ENCODE assay signal across 8 mouse cellular contexts in genomic region chr13:102644344-102644743, GRCm38 (mm10). TPM values are rescaled to one million over a fixed set of nuclear protein-coding genes. Genes with fewer than 3 reads are reported as not detected.
DNase-seq lines count a peak whose midpoint lies in the region; ATAC-seq and TF ChIP-seq lines count a peak whose summit lies in the region.

No protein-coding gene starts in this region.

- H3K9ac ChIP-seq in heart, adult 2 months (ENCODE audit: low read depth, low read length) = no peak overlapping the region
- no peak overlapping the region for H3K9ac ChIP-seq in CH12.LX (ENCODE audit: insufficient read depth, low read depth)
- no peak overlapping the region for H3K9ac ChIP-seq in forebrain, postnatal 0 days
- no peak overlapping the region for H3K9ac ChIP-seq in midbrain, embryonic 13.5 days (replicated peaks)

- H3K4me2 ChIP-seq in CH12.LX (ENCODE audit: insufficient read depth, low read depth, poor library complexity, severe bottlenecking) = peak overlapping the region; percentile 57; the same call in 1 of the 2 replicates
- H3K4me2 ChIP-seq in forebrain, postnatal 0 days (ENCODE audit: low read depth) = peak overlapping the region; percentile 35
- H3K4me2 ChIP-seq in midbrain, embryonic 13.5 days (replicated peaks) = peak overlapping the region; percentile 30; the same call in 1 of the 2 replicates

- no peaks in the 10 kb centered on the region for H3K9me3 ChIP-seq in CH12.LX (replicated peaks; ENCODE audit: low read length)
- no peaks in the 10 kb centered on the region for H3K9me3 ChIP-seq in forebrain, postnatal 0 days (ENCODE audit: low read length)
- no peaks in the 10 kb centered on the region for H3K9me3 ChIP-seq in midbrain, embryonic 13.5 days

- H3K27ac ChIP-seq in heart, adult 2 months = peak overlapping the region; percentile 46
- no peak overlapping the region for H3K27ac ChIP-seq in CH12.LX (ENCODE audit: insufficient read depth, low read depth)
- H3K27ac ChIP-seq in forebrain, postnatal 0 days (ENCODE audit: low read depth, low read length) = 0 out of 2 replicates have a peak overlapping the region, but pooled peaks have one; percentile 3
- no peak overlapping the region for H3K27ac ChIP-seq in midbrain, embryonic 13.5 days

- dilution Hi-C loops in CH12.LX (cut with MboI; ENCODE audit: extremely low pct_ligation_motif_present, extremely low pct_unique_long_range_greater_than_20kb, low sequenced_read_pairs) = no loop called here

- no peaks in the 10 kb centered on the region for H3K36me3 ChIP-seq in heart, adult 2 months (ENCODE audit: control insufficient read depth, insufficient read depth, low read length)
- H3K36me3 ChIP-seq in CH12.LX (replicated peaks in 1 of 2; ENCODE audit: control insufficient read depth in 1 of 2, insufficient read depth in 1 of 2, low read length in 1 of 2) = no peaks in the 10 kb centered on the region
- H3K36me3 ChIP-seq in forebrain, postnatal 0 days (ENCODE audit: insufficient read depth) = no peaks in the 10 kb centered on the region
- no peaks in the 10 kb centered on the region for H3K36me3 ChIP-seq in midbrain, embryonic 13.5 days

- TF ChIP-seq RAD21 in CH12.LX (IDR thresholded peaks at IDR 0.05; ENCODE audit: low read depth, low read length) = no peak

- TF ChIP-seq EP300 in heart, adult 2 months (IDR thresholded peaks at IDR 0.05; ENCODE audit: insufficient read depth, low read depth, low read length) = no peak
- TF ChIP-seq EP300 in CH12.LX (IDR thresholded peaks at IDR 0.05; ENCODE audit: low read length) = no peak

- TF ChIP-seq POLR2A in heart, adult 2 months (IDR thresholded peaks at IDR 0.05; ENCODE audit: insufficient read depth, low read depth, low read length) = no peak
- TF ChIP-seq POLR2A in CH12.LX (IDR thresholded peaks at IDR 0.05; ENCODE audit: low read depth, low read length) = no peak

- WGBS in heart, adult 2 months = 52% methylated on average over 8 of the region's 8 CpGs
- WGBS in forebrain, postnatal 0 days = 16% methylated on average over 8 of the region's 8 CpGs
- WGBS in midbrain, embryonic 13.5 days = 32% methylated on average over 8 of the region's 8 CpGs

- no peaks in the 10 kb centered on the region for H3K27me3 ChIP-seq in heart, adult 2 months (ENCODE audit: control insufficient read depth, insufficient read depth, low read length)
- H3K27me3 ChIP-seq in CH12.LX (replicated peaks) = no peaks in the 10 kb centered on the region
- H3K27me3 ChIP-seq in forebrain, postnatal 0 days (ENCODE audit: insufficient read depth, low read length) = no peaks in the 10 kb centered on the region
- peaks cover 14% of the 10 kb centered on the region; the same call in 1 of the 2 replicates for H3K27me3 ChIP-seq in midbrain, embryonic 13.5 days

- H3K4me3 ChIP-seq in heart, adult 2 months = no peak overlapping the region
- no peak overlapping the region for H3K4me3 ChIP-seq in CH12.LX (replicated peaks in 1 of 3; ENCODE audit: low read depth in 2 of 3, low read length in 2 of 3, poor library complexity in 1 of 3)
- H3K4me3 ChIP-seq in forebrain, postnatal 0 days (ENCODE audit: low read depth, low read length) = no peak overlapping the region
- no peak overlapping the region for H3K4me3 ChIP-seq in midbrain, embryonic 13.5 days (replicated peaks)

- no peaks in the 10 kb centered on the region for H3K79me2 ChIP-seq in heart, adult 2 months (replicated peaks; ENCODE audit: control insufficient read depth, insufficient read depth, low read length)
- H3K79me2 ChIP-seq in CH12.LX (replicated peaks; ENCODE audit: control insufficient read depth, extremely low read depth, insufficient read depth, poor library complexity, severe bottlenecking) = no peaks in the 10 kb centered on the region

- no peak for DNase-seq in heart, adult 2 months
- DNase-seq in heart, adult 11 months = no peak
- no peak for DNase-seq in CH12.LX (ENCODE audit: extremely low read depth)
- DNase-seq in forebrain, postnatal 0 days = peak; percentile 43
- no peak for DNase-seq in B cell, adult 2 months
- no peak for DNase-seq in left cerebral cortex, postnatal 10 days (ENCODE audit: extremely low spot score in 1 of 2, low spot score in 2 of 2)
- DNase-seq in urinary bladder, postnatal 36 days (ENCODE audit: low spot score in 2 of 2) = no peak

- ATAC-seq in forebrain, postnatal 0 days = peak; percentile 44; the same call in 1 of the 2 replicates
- ATAC-seq in midbrain, embryonic 13.5 days = 0 out of 2 replicates have a peak, but pooled peaks have one; percentile 44

- in situ Hi-C loops in CH12.LX (cut with MboI; ENCODE audit: low pct_ligation_motif_present, low pct_unique_long_range_greater_than_20kb, low sequenced_read_pairs) = loop anchor here (25.0 kb wide), 1 partner anchor 907 kb away; no protein-coding TSS in a partner anchor

- intact Hi-C loops in heart, adult 2 months (cut with DNase I) = loop anchor here (10.0 kb wide), 5 partner anchors 130 to 920 kb away; no protein-coding TSS in a partner anchor
- intact Hi-C loops in left cerebral cortex, postnatal 10 days (cut with DNase I) = loop anchor here (10.0 kb wide), 1 partner anchor 730 kb away; no protein-coding TSS in a partner anchor

- peaks cover 5% of the 10 kb centered on the region for H3K4me1 ChIP-seq in heart, adult 2 months (ENCODE audit: control insufficient read depth, insufficient read depth, low read length)
- peaks cover 0 to 17% of the 10 kb centered on the region in 2 experiments; a peak in 2 of 4 replicates for H3K4me1 ChIP-seq in CH12.LX (ENCODE audit: control insufficient read depth in 1 of 2, insufficient read depth in 2 of 2)
- 0 out of 2 replicates have a peak, but pooled peaks cover 3% of the 10 kb centered on the region for H3K4me1 ChIP-seq in forebrain, postnatal 0 days (ENCODE audit: insufficient read depth)
- peaks cover 16% of the 10 kb centered on the region; the same call in 1 of the 2 replicates for H3K4me1 ChIP-seq in midbrain, embryonic 13.5 days (replicated peaks)

- TF ChIP-seq CTCF in heart, adult 2 months (IDR thresholded peaks at IDR 0.05) = no peak
- no peak for TF ChIP-seq CTCF in CH12.LX (conservative IDR thresholded peaks at IDR 0.05 in 1 of 2, IDR thresholded peaks at IDR 0.05 in 1 of 2; ENCODE audit: low read depth in 2 of 2, low read length in 2 of 2)
- TF ChIP-seq CTCF in forebrain, postnatal 0 days (IDR thresholded peaks at IDR 0.05; ENCODE audit: low read depth) = no peak

TF ChIP-seq in CH12.LX, 34 proteins besides CTCF, POLR2A, EP300 and RAD21:
- TF ChIP-seq NRF1 (IDR thresholded peaks at IDR 0.05; ENCODE audit: low read depth, low read length) (no peak), BHLHE40 (IDR thresholded peaks at IDR 0.05; ENCODE audit: low read depth, low read length) (no peak), MAFK (IDR thresholded peaks at IDR 0.05; ENCODE audit: insufficient replicate concordance, low read length) (no peak), TCF12 (IDR thresholded peaks at IDR 0.05; ENCODE audit: low read depth, low read length) (no peak), MYC (IDR thresholded peaks at IDR 0.05; ENCODE audit: low read depth, low read length) (no peak), SIN3A (IDR thresholded peaks at IDR 0.05; ENCODE audit: low read length) (no peak), ELF1 (IDR thresholded peaks at IDR 0.05; ENCODE audit: low read depth, low read length) (no peak), PAX5 (IDR thresholded peaks at IDR 0.05; ENCODE audit: low read length) (no peak), RCOR1 (conservative IDR thresholded peaks at IDR 0.05; ENCODE audit: low read depth, low read length) (no peak), GABPA (IDR thresholded peaks at IDR 0.05; ENCODE audit: insufficient replicate concordance, low read depth, low read length) (no peak), MEF2A (IDR thresholded peaks at IDR 0.05; ENCODE audit: borderline replicate concordance, low read depth, low read length) (no peak), CHD1 (IDR thresholded peaks at IDR 0.05; ENCODE audit: low read depth, low read length) (no peak)

RNA-seq across cellular contexts. Expression of gene Cd180, which starts 49.0 kb away (rescaled TPM):
- total RNA-seq in heart, adult 2 months (2021) = 1 to 10 TPM in 1 of 2 experiments, under 1 TPM in 1; 0.32 to 1.6 TPM
- 0.70 and 1.3 TPM in 2 replicates for polyA plus RNA-seq in heart, adult 2 months (2012; rRNA removed)
- 34.2 and 41.7 TPM in 2 replicates for total RNA-seq in CH12.LX (2012; rRNA removed)
- total RNA-seq in CH12.LX (2014; rRNA removed) = 40.4 and 43.3 TPM in 2 replicates
- 203 and 232 TPM in 2 replicates for polyA plus RNA-seq in CH12.LX (2012; ENCODE audit: insufficient read length, low read depth)
- 0.57 and 0.77 TPM in 2 replicates for total RNA-seq in forebrain, postnatal 0 days (2014; rRNA removed)
- 0.55 and 0.56 TPM in 2 replicates for polyA plus RNA-seq in forebrain, postnatal 0 days (2015; fragmentation: Nextera tagmentation; extraction: Ambion mirVana)
- 0.30 and 0.36 TPM in 2 replicates for polyA plus RNA-seq in midbrain, embryonic 13.5 days (2015; fragmentation: Nextera tagmentation; extraction: Ambion mirVana)
- total RNA-seq in left cerebral cortex, postnatal 10 days (2021) = 1 to 10 TPM; 3.6 to 3.9 TPM

Comparison
In these comparisons a context has a peak if more than half of its experiments do, and no peak if none do; other contexts are left out.
1. H3K27ac ChIP-seq: peak in heart, adult 2 months (single experiment) and forebrain, postnatal 0 days (single experiment); none in CH12.LX (single experiment) and midbrain, embryonic 13.5 days (single experiment).
2. RNA of gene Cd180, which starts 49.0 kb away (total RNA-seq): 34.2 to 43.3 TPM in CH12.LX; 3.6 to 3.9 TPM in left cerebral cortex, postnatal 10 days, 0.32 to 1.6 TPM in heart, adult 2 months and 0.57 to 0.77 TPM in forebrain, postnatal 0 days; every median in the first group is over 4 times any median in the second.
3. Peak in every context shown above with its lines, with median percentiles within 50 percentile points of each other: H3K4me2 ChIP-seq.